Mouse (Mus musculus) fat pad, adult 2 months (tissue): ENCODE results near the gene Prap1.

Experiments used
- DNase-seq: peaks from one replicate; pipeline ENCODE4 v3.0.0-alpha.2; 2011; ENCODE audit warnings: low read depth, low spot score; ENCODE audit errors: extremely low read depth

Gene Prap1

DNA sequence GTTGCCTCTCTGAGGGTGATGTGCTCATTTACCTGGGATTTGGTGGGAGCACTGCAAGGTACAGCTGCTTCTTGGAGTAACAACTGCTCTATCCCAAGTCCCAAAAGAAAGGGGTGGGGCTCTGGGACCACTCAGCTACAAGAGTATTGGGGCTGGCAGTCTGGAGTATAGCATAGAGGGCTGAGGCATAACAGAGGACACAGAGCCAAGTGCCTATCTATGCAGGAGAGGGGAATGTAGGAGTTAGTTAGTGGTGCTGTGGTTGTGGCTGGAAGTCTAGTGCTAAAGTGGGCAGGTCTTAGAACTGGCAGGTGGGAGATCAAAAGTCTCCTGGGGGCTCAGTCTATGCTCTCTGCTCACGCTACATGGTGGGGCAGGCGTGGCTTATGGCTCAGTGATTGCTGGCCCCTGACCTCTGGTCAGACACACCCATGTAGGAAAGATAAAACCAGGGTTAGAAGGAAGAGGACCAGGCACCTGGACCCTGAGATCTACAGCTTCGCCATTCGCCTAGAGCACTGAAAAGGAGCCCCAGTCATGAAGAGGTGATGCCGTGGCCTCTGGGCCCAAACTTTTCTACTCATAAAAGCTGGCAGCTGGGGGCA lies at the start of gene Prap1:
Gene Prap1, plus strand, starts transcription at position 472 of the 605 bp plus-strand sequence.
- DNase-seq = no peak

DNA sequence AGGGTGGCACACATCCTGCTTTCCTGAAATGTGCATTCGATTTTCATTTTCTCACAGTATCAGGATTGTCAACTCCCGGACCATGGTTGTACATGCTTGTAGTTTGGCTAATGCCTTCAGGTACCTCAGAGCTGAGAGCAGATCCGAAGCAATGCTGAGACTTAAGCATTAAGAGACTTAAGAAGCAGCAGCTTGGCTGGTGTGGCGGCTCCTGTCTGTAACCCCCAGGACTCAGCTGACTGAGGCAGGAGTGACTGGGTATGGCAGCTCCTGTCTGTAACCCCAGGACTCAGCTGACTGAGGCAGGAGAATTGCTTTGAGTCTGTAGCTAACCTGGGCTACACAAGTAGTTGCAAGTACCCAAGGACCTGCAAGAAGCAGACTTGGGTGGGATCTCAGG lies 47.6 kb upstream of the Prap1 start:
- no peak for DNase-seq

GRCm38 (mm10) chr7:140047811-140048311 lies 45.3 kb upstream of the Prap1 start:
- DNase-seq = no peak

GRCm38 (mm10) chr7:140048361-140049114 lies 44.7 kb upstream of the Prap1 start, which contains the start of gene Msx3:
Gene Msx3, minus strand, starts transcription at chr7:140049089.
- DNase-seq = no peak

GRCm38 (mm10) chr7:140049115-140049689 lies 44.0 kb upstream of the Prap1 start:
- DNase-seq = no peak

GRCm38 (mm10) chr7:140054124-140054523 lies 39.1 kb upstream of the Prap1 start:
- no peak for DNase-seq

DNA sequence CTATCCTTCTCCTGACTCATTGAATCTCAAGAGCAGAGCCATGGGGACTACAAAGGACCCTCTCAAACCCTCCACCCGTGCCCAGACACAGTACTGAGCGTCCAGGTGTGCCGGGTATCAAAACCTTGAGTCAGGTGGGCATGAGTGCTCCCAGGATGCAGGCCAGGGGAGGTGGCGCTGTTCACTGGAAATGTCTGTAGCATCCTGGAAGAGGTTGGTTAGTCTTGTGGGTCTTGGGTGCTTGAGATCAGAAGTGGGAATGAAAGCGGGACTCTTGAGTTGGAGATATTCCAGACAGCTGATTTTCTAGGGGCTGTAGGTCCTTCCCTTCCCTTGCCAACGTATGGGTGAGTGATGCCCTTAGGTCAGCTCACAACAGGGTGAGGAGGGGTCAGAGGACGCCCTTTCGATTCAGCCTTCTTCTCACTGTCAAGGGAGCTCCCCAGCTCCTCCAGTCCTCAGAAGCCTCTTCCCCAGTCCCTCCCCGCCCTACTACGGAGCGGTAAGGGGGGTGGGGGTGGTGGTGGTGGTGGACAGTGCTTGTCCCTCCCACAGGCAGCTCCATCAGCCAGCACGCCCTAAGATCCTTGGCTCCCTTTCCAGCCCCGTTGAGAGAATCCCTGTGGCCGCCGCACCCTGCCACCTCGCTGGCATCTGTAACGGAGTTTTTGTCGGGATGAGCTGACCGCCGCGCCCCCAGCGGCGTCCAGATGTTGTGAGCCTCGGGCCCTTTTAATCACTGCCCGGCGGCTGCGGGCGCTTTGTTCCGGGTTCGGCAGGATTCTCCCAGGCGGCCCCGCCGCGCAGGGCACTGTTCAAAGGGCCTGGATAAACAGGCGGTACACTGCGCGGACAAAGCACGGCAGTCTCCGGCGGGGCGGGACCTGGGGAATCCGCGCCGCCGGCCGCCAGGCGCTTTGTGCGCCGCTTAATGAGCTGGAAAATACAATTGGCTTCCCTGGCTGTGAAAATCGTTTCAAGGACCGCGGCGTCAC lies 35.5 kb upstream of the Prap1 start:
- DNase-seq = no peak

- DNase-seq = no peak
Measured at GRCm38 (mm10) chr7:140058528-140058927, 34.7 kb upstream of the Prap1 start.

DNA sequence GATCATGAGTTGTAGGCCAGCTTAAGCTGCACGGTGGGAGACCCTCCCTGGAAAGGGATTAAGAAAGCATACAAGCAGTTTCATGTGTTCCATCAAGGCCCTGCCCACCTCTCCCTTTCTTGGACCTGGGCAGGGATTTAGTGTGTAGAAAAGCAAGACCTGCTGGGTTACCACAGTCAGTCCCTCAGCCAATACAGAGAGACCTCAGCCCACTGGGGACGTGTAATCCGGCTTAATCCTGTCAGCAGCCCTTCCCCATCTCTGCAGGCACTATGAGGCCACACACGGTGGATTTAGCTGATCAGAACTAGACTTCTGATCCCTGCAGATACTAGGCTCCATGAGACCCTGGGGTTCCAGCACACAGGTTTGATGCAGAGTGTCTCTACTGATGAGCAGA lies 33.6 kb upstream of the Prap1 start:
- no peak for DNase-seq

GRCm38 (mm10) chr7:140060936-140061831 lies 32.0 kb upstream of the Prap1 start:
- no peak for DNase-seq

- DNase-seq = no peak
Measured at GRCm38 (mm10) chr7:140061832-140062130, 31.4 kb upstream of the Prap1 start.

DNA sequence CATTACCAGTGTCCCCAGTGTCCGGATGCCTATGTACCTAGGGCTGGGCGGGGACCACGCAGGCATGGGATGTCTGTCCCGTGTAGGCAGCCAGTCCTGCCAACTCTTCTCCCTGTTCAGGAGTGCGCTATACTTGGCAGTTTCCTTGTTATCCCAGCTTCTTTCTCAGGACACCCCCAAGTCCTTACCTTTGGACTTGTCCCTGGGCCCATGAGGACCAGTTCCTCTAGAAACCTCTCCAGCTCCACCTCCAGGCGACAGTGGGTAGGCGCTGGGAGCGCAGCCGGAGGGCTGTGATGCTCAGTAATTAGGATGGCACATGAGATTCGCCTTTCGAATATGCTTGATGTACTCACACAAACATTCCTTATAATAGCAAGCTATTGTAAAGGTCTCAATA lies 30.9 kb upstream of the Prap1 start:
- no peak for DNase-seq

- DNase-seq = no peak
Measured at GRCm38 (mm10) chr7:140063092-140063491, 30.1 kb upstream of the Prap1 start.

- DNase-seq = no peak
Measured at GRCm38 (mm10) chr7:140067397-140067796, 25.8 kb upstream of the Prap1 start.

GRCm38 (mm10) chr7:140070042-140070711 lies 23.0 kb upstream of the Prap1 start:
- DNase-seq = no peak

- DNase-seq = no peak
Measured at GRCm38 (mm10) chr7:140077698-140078097, 15.5 kb upstream of the Prap1 start.

DNA sequence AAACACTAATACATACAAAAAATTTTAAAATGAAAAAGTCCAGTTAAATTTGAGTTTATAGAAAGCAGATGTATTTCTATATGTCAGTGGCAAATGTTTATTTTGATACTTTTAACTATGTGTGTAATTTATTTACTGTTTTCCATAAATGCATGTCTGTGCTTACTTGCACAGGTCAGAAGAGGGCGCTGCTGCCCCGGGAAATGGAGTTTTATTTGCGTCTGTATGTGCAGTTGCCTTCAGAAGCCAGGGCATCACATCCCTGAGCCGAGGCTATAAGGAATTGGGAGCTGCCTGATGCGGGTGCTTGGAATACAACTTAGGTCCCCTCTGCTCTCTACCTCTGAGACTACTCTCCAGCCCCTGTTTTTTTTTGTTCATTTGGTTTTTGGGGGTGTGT lies 14.5 kb upstream of the Prap1 start:
- no peak for DNase-seq

DNA sequence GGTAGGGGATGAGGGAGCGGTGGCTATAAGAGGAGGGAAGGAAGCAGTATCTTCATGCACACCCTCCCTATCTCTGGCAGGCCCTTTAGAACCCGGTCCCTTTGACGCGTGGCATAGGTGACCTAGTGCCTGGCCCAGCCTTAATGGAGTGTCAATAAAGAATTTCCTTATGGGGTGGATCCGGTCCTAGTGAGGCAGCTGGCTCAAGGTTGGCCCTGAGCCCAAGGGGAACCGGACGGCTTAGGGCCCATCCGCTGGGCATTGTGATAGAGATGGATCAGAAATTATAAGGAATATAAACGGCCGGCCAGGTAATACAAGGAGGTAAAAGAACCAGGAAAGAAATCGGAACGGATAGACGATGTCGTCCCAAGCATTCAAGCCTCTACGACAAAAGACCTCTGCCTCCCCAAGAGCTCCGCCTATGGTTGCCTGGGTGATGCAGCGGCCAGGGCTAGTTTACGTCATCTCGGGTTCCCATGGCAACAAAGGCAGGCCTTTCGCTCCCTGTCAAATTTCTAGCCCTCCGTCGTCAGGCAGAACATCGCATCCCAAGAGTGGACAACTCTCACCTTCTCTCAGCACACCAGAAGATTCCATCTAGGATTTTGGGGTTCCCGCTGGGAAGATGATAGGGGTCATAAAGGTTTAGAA lies 12.6 kb upstream of the Prap1 start:
- no peak for DNase-seq
